Mouse (Mus musculus) cerebellum, postnatal 25 days (tissue): ENCODE measurements at regions not wholly inside any gene's neighbourhood (a gene's known extent, or its start where the extent isn't known, plus 50 kb on each side); places are given as distances from the start of the nearest gene placed in this dataset.

Experiments used
- DNase-seq, 2 experiments: peaks; one replicate each; pipeline ENCODE4 v3.0.0; 2021; ENCODE audit warnings: mixed read lengths in 2 of 2

GRCm38 (mm10) chr10:24519795-24520512 is 75.3 kb upstream of the Ccn2 start:
- DNase-seq, result no peak

GRCm38 (mm10) chr10:24520515-24520914 is 74.7 kb upstream of the Ccn2 start:
- DNase-seq, result no peak

- peak in 1 of 2 experiments; percentile 9 for DNase-seq
Observed at GRCm38 (mm10) chr10:24532776-24533175, 62.5 kb upstream of the Ccn2 start.

GRCm38 (mm10) chr10:24534901-24535300 is 60.3 kb upstream of the Ccn2 start:
- peak in 1 of 2 experiments; percentile 4 for DNase-seq

- DNase-seq, result no peak
Observed at GRCm38 (mm10) chr10:24535461-24535860, 59.8 kb upstream of the Ccn2 start.

- DNase-seq, result no peak
Observed at GRCm38 (mm10) chr10:24541990-24542389, 53.3 kb upstream of the Ccn2 start.
